Mouse (Mus musculus) heart, embryonic 15.5 days (tissue): ENCODE measurements around the gene Akap5. TPM values are rescaled to one million over a fixed set of nuclear protein-coding genes. Genes with fewer than 3 reads are reported as not detected.
A peak's percentile ranks its signal among the peaks of the same experiment; 100 is the strongest.

ENCODE experiments used
- ATAC-seq: fragments of 200-750 bp; cut with Nextera tagmentation; replicated peaks from 2 replicates; pipeline ENCODE4 v1.8.0; 2017; ENCODE audit warnings: low read depth, moderate TSS enrichment; ENCODE audit not compliant: insufficient number of reproducible peaks, insufficient read depth, low FRiP score
- H3K27ac ChIP-seq: fragments of 300-500 bp; sonication (generic); 2 replicates; pipeline ENCODE4 v1.5.1; 2015; ENCODE audit warnings: mild to moderate bottlenecking, inconsistent platforms
- H3K27me3 ChIP-seq: fragments of 300-500 bp; sonication (generic); 2 replicates; pipeline ENCODE4 v1.6.1; 2015; ENCODE audit warnings: inconsistent platforms
- H3K36me3 ChIP-seq: fragments of 300-500 bp; sonication (generic); 2 replicates; pipeline ENCODE4 v1.6.1; 2015; ENCODE audit warnings: mild to moderate bottlenecking, inconsistent platforms
- H3K4me1 ChIP-seq: fragments of 300-500 bp; sonication (generic); replicated peaks from 2 replicates; pipeline ENCODE4 v1.6.1; 2015; ENCODE audit warnings: inconsistent platforms
- H3K4me2 ChIP-seq: fragments of 300-500 bp; sonication (generic); 2 replicates; pipeline ENCODE4 v1.6.1; 2015; ENCODE audit warnings: inconsistent platforms, mild to moderate bottlenecking, moderate library complexity
- H3K4me3 ChIP-seq: fragments of 300-500 bp; sonication (generic); 2 replicates; pipeline ENCODE4 v1.5.1; 2015; ENCODE audit warnings: mild to moderate bottlenecking, inconsistent platforms
- H3K9ac ChIP-seq: fragments of 300-500 bp; sonication (generic); 2 replicates; pipeline ENCODE4 v1.6.1; 2015; ENCODE audit warnings: mild to moderate bottlenecking, inconsistent platforms
- H3K9me3 ChIP-seq: fragments of 300-500 bp; sonication (generic); replicated peaks from 2 replicates; pipeline ENCODE4 v1.6.1; 2016; ENCODE audit warnings: inconsistent platforms
- WGBS: fragments of 180-500 bp; shearing (Covaris S2); methylation state at CpG from one replicate; pipeline ENCODE4 v1.1.7; 2015; ENCODE audit warnings: mixed read lengths; 5-methylcytosine and 5-hydroxymethylcytosine counted together
- polyA plus RNA-seq: library from polyadenylated mRNA; unstranded; fragments of >200 nt; fragmentation: Nextera tagmentation; extraction: Ambion mirVana; gene quantifications from 2 replicates; pipeline ENCODE4 v1.2.1, GENCODE M21; 2015

Gene Akap5
- 2.9 and 4.0 TPM in 2 replicates for polyA plus RNA-seq

DNA sequence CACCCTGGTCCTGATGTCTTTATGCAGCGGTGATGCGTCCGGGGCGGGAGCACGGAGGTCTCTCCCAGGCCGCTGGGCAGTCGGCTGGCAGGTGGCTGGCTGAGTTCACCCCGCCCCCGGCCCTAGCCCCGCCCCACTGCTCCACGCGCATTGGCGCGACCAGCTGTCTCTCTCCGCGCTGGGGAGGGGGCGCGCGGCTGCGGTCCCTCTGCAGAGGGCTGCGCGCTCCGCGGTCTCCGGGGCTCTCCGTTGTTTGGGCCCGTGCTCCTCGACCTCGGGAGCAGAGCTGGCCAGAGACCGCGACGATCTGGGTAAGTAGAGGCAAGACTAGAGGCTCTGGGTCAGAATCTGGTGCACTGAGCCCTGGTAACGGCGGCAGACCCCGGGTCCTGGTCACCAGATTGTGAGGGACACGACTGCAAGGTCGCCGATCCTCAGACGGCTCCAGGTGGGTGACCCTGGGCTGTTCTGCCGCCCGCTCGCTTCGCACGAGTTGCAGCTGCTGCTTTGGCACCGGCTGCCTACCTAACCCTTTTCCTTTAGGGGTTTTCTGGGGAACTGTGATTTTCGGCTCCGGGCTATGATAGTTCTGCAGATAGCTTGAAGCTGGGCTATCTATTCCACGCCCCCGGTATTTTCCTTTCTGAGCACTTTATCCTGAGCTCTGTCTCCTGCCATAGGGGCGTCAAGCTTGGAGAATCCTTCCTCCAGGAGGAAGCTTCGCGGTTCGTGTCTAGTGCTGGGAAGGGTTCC is at the start of gene Akap5:
Gene Akap5, plus strand, starts transcription at position 213 of the 753 bp plus-strand sequence.
- H3K9ac ChIP-seq, result peak within 1 kb of the TSS; percentile 69
- WGBS, result 1% methylated on average over 53 of the region's 53 CpGs
- H3K4me2 ChIP-seq, result peak within 1 kb of the TSS; percentile 93
- H3K27me3 ChIP-seq, result no peaks in the 10 kb centered on the region
- H3K4me3 ChIP-seq, result peak within 1 kb of the TSS; percentile 78
- H3K4me1 ChIP-seq, result peaks cover 12% of the 10 kb centered on the region
- H3K9me3 ChIP-seq, result no peaks in the 10 kb centered on the region
- H3K36me3 ChIP-seq, result no peaks in the 10 kb centered on the region
- no peak within 1 kb of the TSS for H3K27ac ChIP-seq
- peak; percentile 92 for ATAC-seq

DNA sequence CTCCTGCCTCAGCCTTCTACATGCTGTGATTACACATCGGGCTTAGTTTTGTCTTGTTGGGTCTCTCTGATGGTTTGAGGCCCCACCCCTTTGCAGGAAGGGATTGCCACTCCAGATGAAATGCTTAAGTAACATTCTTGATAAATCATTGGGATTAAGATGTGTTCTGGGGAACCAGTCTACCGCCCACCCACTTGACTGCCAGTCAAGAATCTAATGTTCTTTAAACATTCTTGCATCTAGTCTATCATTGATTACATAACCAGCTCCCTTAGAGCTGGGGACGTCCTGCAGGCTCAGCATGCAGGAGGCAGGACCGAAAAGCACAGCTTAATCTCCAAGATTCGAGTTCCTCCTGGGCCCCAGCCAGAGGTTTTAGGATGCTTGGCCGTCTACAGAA is 46.5 kb upstream of the Akap5 start:
- H3K9ac ChIP-seq, result no peak overlapping the region
- no peak overlapping the region for H3K4me3 ChIP-seq
- no peak for ATAC-seq
- H3K4me1 ChIP-seq, result peaks cover 6% of the 10 kb centered on the region
- H3K27ac ChIP-seq, result no peak overlapping the region
- H3K4me2 ChIP-seq, result no peak overlapping the region
- peaks cover 7% of the 10 kb centered on the region; the same call in 1 of the 2 replicates for H3K36me3 ChIP-seq
- no peaks in the 10 kb centered on the region for H3K9me3 ChIP-seq
- WGBS, result 71% methylated on average over 6 of the region's 6 CpGs
- H3K27me3 ChIP-seq, result no peaks in the 10 kb centered on the region

DNA sequence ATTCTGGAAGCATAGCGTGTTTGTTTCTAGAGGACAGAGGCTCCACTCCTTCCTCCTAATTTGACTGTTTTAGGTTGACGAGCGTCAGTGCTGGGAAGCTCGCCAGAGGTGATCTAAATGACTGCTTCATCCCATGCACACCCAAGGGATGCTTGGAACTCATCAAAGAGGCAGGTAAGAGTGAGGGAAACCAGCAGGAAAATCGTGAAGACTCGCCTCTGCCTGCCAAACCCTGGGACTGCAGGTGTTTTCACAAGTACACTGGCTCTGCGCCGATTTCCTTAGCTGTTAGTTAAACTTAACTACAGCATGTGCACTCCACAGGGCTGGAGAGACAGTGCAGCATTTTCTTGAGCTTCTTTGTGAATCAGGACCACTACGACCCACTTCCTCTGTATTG is 44.1 kb upstream of the Akap5 start:
- ATAC-seq, result no peak
- Histone ChIP-seq H3K27me3 (no peaks in the 10 kb centered on the region), H3K4me1 (peaks cover 6% of the 10 kb centered on the region), H3K4me3 (no peak overlapping the region), H3K4me2 (no peak overlapping the region), H3K9ac (no peak overlapping the region), H3K36me3 (peaks cover 15% of the 10 kb centered on the region), H3K27ac (no peak overlapping the region), H3K9me3 (no peaks in the 10 kb centered on the region)
- WGBS, result 73% methylated on average over 9 of the region's 9 CpGs

DNA sequence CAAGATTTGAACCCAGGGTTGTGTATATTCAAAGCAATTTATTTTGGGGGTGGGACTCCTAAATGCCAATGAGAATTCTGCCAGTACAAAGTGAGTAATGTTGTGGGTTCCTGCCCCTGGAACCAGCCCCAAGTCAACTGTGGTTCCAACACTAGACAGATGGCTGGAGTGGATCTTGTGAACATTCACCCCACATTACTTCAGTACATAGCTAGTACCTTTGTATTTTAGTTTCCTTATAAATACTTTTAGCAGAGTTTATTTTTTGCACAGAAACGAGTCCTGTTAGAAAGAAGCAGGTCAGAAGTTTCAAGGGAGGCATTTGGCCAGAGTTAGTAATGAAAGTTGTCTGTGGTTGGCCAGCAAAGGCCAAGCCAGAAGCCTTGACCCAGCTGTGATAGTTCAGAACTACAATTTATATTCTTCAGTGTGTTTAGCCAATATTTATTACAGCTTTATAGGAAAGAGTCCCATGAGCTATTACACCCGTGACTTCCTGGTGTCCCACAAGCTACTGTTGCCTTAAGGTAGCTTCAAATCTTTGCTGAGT is 43.5 kb upstream of the Akap5 start:
- Histone ChIP-seq H3K9me3 (no peaks in the 10 kb centered on the region), H3K4me1 (peaks cover 6% of the 10 kb centered on the region), H3K36me3 (peaks cover 15% of the 10 kb centered on the region), H3K27me3 (no peaks in the 10 kb centered on the region), H3K4me2 (no peak overlapping the region), H3K4me3 (no peak overlapping the region), H3K9ac (no peak overlapping the region), H3K27ac (no peak overlapping the region)
- 87% methylated on average over 2 of the region's 2 CpGs for WGBS
- no peak for ATAC-seq

DNA sequence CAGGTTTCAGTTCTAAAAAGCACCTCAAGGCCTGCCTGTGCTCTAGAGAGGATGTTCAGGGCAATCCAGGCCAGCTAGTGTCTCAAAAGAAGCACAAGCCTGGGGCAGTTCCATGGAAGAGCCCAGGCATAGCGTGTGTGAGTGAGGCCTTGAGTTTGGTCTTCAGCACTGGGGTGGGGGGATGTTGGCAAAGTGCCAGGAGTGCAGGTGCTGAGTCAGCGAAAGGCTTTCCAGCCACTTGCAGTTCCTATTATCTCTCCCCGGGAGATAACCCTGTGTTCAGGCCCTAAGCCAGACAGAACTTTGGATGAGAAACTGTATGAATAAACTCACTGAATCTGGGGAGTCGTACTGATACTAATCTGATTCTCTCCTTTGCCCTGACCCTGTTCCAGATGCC is 42.6 kb upstream of the Akap5 start:
- no peak overlapping the region for H3K4me2 ChIP-seq
- peak; percentile 64 for ATAC-seq

DNA sequence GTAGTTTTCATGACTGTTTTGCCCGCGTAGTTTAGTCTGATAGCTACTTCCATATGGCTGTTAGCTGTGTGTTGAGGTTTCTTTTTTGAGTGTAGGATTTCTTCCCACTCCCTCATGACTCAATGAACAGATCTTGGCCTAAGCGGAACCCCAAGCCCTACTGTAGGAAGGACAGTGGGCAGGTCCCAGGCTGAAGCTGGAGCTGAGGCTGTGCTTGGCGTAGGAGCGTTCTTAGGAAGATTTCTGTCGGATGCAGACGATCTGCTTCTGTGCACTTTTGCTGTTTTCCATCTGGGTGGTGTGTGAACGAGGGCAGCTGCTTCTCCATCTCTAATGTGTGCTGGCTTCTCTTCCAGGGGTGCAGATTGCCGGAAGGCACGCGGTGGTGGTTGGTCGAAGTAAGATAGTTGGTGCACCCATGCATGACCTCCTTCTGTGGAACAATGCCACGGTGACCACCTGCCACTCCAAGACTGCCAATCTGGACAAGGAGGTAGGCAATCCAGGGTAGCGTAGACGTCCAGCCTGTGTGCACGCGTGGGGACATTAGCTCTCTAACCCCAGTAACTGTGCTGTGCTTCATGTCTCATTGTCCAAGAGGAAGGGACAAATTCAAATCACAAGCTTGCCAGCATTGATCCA is 42.0 kb upstream of the Akap5 start:
- H3K4me1 ChIP-seq, result peaks cover 6% of the 10 kb centered on the region
- H3K27me3 ChIP-seq, result no peaks in the 10 kb centered on the region
- H3K27ac ChIP-seq, result no peak overlapping the region
- no peak overlapping the region for H3K9ac ChIP-seq
- ATAC-seq, result 0 out of 2 replicates have a peak, but pooled peaks have one; percentile 35
- H3K4me2 ChIP-seq, result no peak overlapping the region
- WGBS, result 88% methylated on average over 17 of the region's 17 CpGs
- peaks cover 15% of the 10 kb centered on the region for H3K36me3 ChIP-seq
- H3K9me3 ChIP-seq, result no peaks in the 10 kb centered on the region
- no peak overlapping the region for H3K4me3 ChIP-seq

More for the DNA sequence above, 42.6 kb upstream of the Akap5 start:
- H3K27me3 ChIP-seq, result no peaks in the 10 kb centered on the region
- peaks cover 6% of the 10 kb centered on the region for H3K4me1 ChIP-seq
- no peak overlapping the region for H3K9ac ChIP-seq
- peaks cover 15% of the 10 kb centered on the region for H3K36me3 ChIP-seq
- WGBS, result 17% methylated on average over 4 of the region's 4 CpGs
- no peak overlapping the region for H3K27ac ChIP-seq
- no peaks in the 10 kb centered on the region for H3K9me3 ChIP-seq
- H3K4me3 ChIP-seq, result no peak overlapping the region

DNA sequence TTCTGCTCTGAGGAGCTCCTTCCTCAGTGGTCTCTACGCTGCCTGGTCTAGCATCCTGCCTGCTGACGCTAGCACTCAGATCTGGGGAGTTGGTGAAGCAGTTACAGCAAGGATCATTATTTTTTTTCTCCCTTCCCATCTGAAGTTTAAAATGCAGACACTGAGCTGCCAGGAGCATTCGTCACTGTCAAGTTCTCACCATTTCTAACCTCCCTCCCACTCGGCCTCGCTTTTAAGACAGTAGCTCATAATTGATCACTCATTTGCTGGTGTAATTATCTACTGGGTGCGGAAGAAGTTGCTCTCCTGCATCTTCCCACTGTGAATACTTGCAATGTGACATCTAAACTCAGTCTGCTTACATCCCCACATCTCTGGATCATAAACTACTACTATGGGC is 39.3 kb upstream of the Akap5 start:
- Histone ChIP-seq H3K4me2 (no peak overlapping the region), H3K4me3 (no peak overlapping the region), H3K27me3 (no peaks in the 10 kb centered on the region), H3K9ac (no peak overlapping the region), H3K4me1 (peaks cover 6% of the 10 kb centered on the region), H3K36me3 (peaks cover 21% of the 10 kb centered on the region), H3K27ac (no peak overlapping the region), H3K9me3 (no peaks in the 10 kb centered on the region)
- WGBS, result 82% methylated on average over 6 of the region's 6 CpGs
- ATAC-seq, result no peak

DNA sequence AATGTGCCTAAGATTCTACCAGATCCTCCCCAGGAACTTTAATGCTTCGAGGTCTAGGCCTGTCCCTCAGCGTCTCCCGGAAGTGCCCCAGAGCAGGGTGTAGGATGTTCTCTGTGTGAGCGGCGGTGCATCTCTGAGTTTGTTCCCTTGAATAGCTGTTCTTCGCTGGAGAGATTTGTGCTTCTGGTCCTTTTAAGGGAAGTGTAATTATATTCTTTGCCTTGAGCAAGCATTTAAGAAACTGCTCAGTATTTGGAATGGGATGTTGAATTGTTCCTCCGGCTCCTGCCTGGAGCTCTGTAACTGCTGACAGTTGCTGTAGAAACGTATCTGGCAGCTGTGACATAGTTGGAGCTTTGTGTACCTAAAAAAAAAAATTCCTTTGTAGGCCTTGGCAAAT is 36.7 kb upstream of the Akap5 start:
- Histone ChIP-seq H3K36me3 (peaks cover 30% of the 10 kb centered on the region), H3K4me2 (no peak overlapping the region), H3K27ac (no peak overlapping the region), H3K4me1 (no peaks in the 10 kb centered on the region), H3K9ac (no peak overlapping the region), H3K27me3 (no peaks in the 10 kb centered on the region), H3K9me3 (no peaks in the 10 kb centered on the region), H3K4me3 (no peak overlapping the region)
- ATAC-seq, result no peak
- WGBS, result 74% methylated on average over 8 of the region's 8 CpGs

DNA sequence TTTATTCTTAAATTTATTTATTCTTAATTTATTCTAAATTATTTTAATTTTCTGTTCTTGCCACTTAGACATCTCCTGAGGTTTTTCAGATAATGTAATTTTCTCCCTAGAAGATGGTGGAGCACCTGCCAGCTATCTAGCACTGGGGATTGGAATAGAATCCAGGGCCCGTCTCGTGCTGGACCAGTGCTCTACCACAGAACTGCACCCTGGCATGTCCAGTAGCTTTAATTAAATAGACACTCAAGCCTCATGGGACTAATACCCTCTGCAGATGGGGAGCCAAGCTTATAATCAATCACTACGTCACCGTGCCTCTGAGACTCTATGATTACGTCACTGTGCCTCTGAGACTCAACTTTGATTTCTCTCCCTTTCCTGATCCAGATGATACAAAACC is 36.2 kb upstream of the Akap5 start:
- H3K4me1 ChIP-seq, result no peaks in the 10 kb centered on the region
- 91% methylated on average over 5 of the region's 5 CpGs for WGBS
- H3K27ac ChIP-seq, result no peak overlapping the region
- H3K9ac ChIP-seq, result no peak overlapping the region
- H3K36me3 ChIP-seq, result peaks cover 26% of the 10 kb centered on the region
- no peaks in the 10 kb centered on the region for H3K27me3 ChIP-seq
- no peak overlapping the region for H3K4me2 ChIP-seq
- no peak overlapping the region for H3K4me3 ChIP-seq
- H3K9me3 ChIP-seq, result no peaks in the 10 kb centered on the region
- no peak for ATAC-seq

DNA sequence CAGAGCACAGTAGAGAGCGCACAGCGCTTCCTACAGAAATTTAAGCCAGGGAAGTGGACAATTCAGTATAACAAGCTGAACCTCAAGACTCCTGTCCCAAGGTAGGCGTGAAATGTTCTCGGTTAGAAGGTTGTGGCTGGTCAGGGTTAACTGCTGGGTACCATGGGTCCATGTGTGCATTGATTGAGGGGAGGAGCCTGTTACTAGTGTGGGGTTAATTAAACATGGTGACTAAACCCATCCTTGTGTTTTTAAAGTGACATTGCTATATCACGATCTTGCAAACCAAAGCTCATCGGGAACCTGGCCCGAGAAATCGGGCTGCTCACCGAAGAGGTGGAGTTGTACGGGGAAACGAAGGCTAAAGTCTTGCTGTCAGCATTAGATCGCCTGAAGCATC is 35.3 kb upstream of the Akap5 start:
- no peaks in the 10 kb centered on the region for H3K4me1 ChIP-seq
- H3K27me3 ChIP-seq, result no peaks in the 10 kb centered on the region
- no peak overlapping the region for H3K9ac ChIP-seq
- no peak overlapping the region for H3K4me3 ChIP-seq
- no peak overlapping the region for H3K27ac ChIP-seq
- no peak for ATAC-seq
- no peaks in the 10 kb centered on the region for H3K9me3 ChIP-seq
- H3K4me2 ChIP-seq, result no peak overlapping the region
- H3K36me3 ChIP-seq, result peaks cover 32% of the 10 kb centered on the region
- WGBS, result 97% methylated on average over 12 of the region's 12 CpGs

DNA sequence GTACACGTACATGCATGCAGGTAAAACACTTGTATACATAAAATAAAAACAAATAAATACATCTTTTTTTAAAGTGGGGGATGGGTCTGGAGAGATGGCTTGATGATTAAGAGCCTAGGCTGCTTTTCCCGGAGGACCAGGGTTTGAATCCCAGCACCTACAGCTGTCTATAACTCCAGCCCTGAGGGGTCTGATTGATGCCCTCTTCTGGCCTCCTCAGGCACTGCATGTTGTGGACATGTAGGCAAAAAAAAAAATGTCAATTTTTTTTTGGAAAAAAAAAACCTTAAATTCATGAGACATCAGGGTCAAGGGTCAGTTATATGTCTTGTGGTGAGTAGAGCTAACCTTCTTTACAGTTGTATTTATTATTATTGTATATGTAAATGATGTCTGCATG is 34.4 kb upstream of the Akap5 start:
- Histone ChIP-seq H3K9ac (no peak overlapping the region), H3K27me3 (no peaks in the 10 kb centered on the region), H3K4me3 (no peak overlapping the region), H3K4me1 (no peaks in the 10 kb centered on the region), H3K36me3 (peaks cover 39% of the 10 kb centered on the region), H3K9me3 (no peaks in the 10 kb centered on the region), H3K27ac (no peak overlapping the region), H3K4me2 (no peak overlapping the region)
- no peak for ATAC-seq
- WGBS, result 89% methylated on average over 2 of the region's 2 CpGs
